7 mouse cellular contexts compared by ENCODE assay signal in the genomic region with DNA sequence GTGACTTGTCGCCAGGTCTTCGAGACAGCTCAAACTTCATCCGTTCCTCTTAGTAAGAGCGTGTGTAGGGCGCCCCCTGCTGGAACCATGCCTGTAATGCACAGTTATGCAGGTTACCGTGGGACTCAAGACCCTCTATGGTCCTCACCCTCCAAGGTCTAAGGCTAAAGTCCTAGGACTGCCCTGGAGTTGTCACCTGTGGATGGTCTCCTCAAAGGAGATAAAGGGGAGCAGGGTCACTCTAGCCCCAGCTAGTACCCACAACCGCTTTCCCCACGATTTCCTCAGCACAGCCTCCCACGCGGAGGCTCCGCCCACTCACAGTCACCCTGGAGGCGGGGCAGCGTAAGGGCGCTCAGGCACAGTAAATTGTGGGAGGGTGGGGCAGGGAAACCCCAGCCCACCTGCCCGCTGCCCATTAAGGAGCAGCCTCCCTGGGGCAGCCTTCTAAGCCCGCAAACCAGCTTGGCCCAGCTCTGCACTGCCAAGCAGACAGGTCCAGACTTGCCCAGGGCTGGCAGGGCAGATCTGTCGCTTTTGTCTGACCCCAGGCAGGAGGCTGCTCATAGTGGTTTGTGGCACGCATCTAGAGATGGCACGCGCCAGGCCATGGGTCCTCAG. TPM values are rescaled to one million over a fixed set of nuclear protein-coding genes. Genes with fewer than 3 reads are reported as not detected.
DNase-seq lines count a peak whose midpoint lies in the region; ATAC-seq and TF ChIP-seq lines count a peak whose summit lies in the region.

No protein-coding gene starts in this region.

- WGBS in forebrain, postnatal 0 days, result 26% methylated on average over 20 of the region's 20 CpGs

- H3K9ac ChIP-seq in forebrain, postnatal 0 days, result no peak overlapping the region

- peak; percentile 76 for TF ChIP-seq CTCF in forebrain, postnatal 0 days (IDR thresholded peaks at IDR 0.05; ENCODE audit: low read depth)

- no peak overlapping the region for H3K27ac ChIP-seq in forebrain, postnatal 0 days (ENCODE audit: low read depth, low read length)

- H3K4me3 ChIP-seq in forebrain, postnatal 0 days (ENCODE audit: low read depth, low read length), result no peak overlapping the region

- H3K4me1 ChIP-seq in forebrain, postnatal 0 days (ENCODE audit: insufficient read depth), result peaks cover 8% of the 10 kb centered on the region; the same call in 1 of the 2 replicates

- peak; percentile 93 for DNase-seq in ZHBTc4 (ENCODE audit: low read depth, low spot score)
- DNase-seq in cerebellum, adult 9-10 months, result peak; percentile 74
- DNase-seq in forebrain, postnatal 0 days, result peak; percentile 60
- peak; percentile 6 for DNase-seq in hindlimb bud, embryonic 11.5 days (ENCODE audit: extremely low spot score, low read depth, low spot score)
- peak; percentile 57 to 68 for DNase-seq in left cerebral cortex, postnatal 14 days (ENCODE audit: low spot score in 2 of 2)
- peak; percentile 82 for DNase-seq in mesoderm, embryonic 11.5 days (ENCODE audit: low read depth, low spot score)
- peak; percentile 72 for DNase-seq in right cerebral cortex, postnatal 4 days

- H3K27me3 ChIP-seq in forebrain, postnatal 0 days (ENCODE audit: insufficient read depth, low read length), result no peaks in the 10 kb centered on the region

- intact Hi-C loops in left cerebral cortex, postnatal 14 days (cut with DNase I), result loop anchor here (5.0 kb wide), 1 partner anchor 38 kb away; no protein-coding TSS in a partner anchor

- no peaks in the 10 kb centered on the region for H3K36me3 ChIP-seq in forebrain, postnatal 0 days (ENCODE audit: insufficient read depth)

- peak overlapping the region; percentile 31 for H3K4me2 ChIP-seq in forebrain, postnatal 0 days (ENCODE audit: low read depth)

- no peaks in the 10 kb centered on the region for H3K9me3 ChIP-seq in forebrain, postnatal 0 days (ENCODE audit: low read length)

- no peak; the same call in 1 of the 2 replicates for ATAC-seq in forebrain, postnatal 0 days

RNA-seq across cellular contexts. Expression of a gene that starts 34.5 kb away (rescaled TPM):
- 2.2 and 3.9 TPM in 2 replicates for total RNA-seq in forebrain, postnatal 0 days (2014; rRNA removed)
- 3.5 and 4.1 TPM in 2 replicates for polyA plus RNA-seq in forebrain, postnatal 0 days (2015; fragmentation: Nextera tagmentation; extraction: Ambion mirVana)
- total RNA-seq in left cerebral cortex, postnatal 14 days (2021), result under 1 TPM; 0.48 to 0.95 TPM

RNA-seq across cellular contexts. Expression of a gene that starts 36.7 kb away (rescaled TPM):
- 44.1 and 44.4 TPM in 2 replicates for total RNA-seq in forebrain, postnatal 0 days (2014; rRNA removed)
- polyA plus RNA-seq in forebrain, postnatal 0 days (2015; fragmentation: Nextera tagmentation; extraction: Ambion mirVana), result 37.6 and 42.7 TPM in 2 replicates
- 10 to 100 TPM; 28.1 to 28.7 TPM for total RNA-seq in left cerebral cortex, postnatal 14 days (2021)

RNA-seq across cellular contexts. Expression of a gene that starts 55.0 kb away (rescaled TPM):
- total RNA-seq in forebrain, postnatal 0 days (2014; rRNA removed), result 185 and 202 TPM in 2 replicates
- polyA plus RNA-seq in forebrain, postnatal 0 days (2015; fragmentation: Nextera tagmentation; extraction: Ambion mirVana), result 223 and 224 TPM in 2 replicates
- 100 to 1,000 TPM; 144 to 149 TPM for total RNA-seq in left cerebral cortex, postnatal 14 days (2021)

Comparison
In these comparisons a context has a peak if more than half of its experiments do, and no peak if none do; other contexts are left out.
1. DNase-seq: peak in every context shown above with its lines; median percentile 93 in ZHBTc4; 82 in mesoderm, embryonic 11.5 days; 74 in cerebellum, adult 9-10 months; 72 in right cerebral cortex, postnatal 4 days; 62 in left cerebral cortex, postnatal 14 days; 60 in forebrain, postnatal 0 days; 6 in hindlimb bud, embryonic 11.5 days.